Mouse (Mus musculus) neutrophil, adult 5-6 weeks (primary cell): Measurements from ENCODE around the gene Wnt2. TPM values are rescaled to one million over a fixed set of nuclear protein-coding genes. Genes with fewer than 3 reads are reported as not detected.

ENCODE experiments used
- ATAC-seq: fragments of 151-379, 151-347 bp; 2 replicates; pipeline ENCODE4 v1.8.0; 2017; ENCODE audit warnings: mild to moderate bottlenecking, moderate TSS enrichment; ENCODE audit not compliant: insufficient number of reproducible peaks, poor library complexity, low FRiP score, severe bottlenecking; ENCODE audit errors: extremely low read depth
- total RNA-seq: library from RNA; stranded (forward); fragments of 200-1000 nt; gene quantifications from 2 replicates; pipeline ENCODE4 v1.2.3, GENCODE M21; 2017

Wnt2 gene
- total RNA-seq, 1 experiment from 2014 or later: not detected

GRCm38 (mm10) chr6:17990173-17991028, 40.0 kb downstream of the Wnt2 start:
- no peak for ATAC-seq

DNA sequence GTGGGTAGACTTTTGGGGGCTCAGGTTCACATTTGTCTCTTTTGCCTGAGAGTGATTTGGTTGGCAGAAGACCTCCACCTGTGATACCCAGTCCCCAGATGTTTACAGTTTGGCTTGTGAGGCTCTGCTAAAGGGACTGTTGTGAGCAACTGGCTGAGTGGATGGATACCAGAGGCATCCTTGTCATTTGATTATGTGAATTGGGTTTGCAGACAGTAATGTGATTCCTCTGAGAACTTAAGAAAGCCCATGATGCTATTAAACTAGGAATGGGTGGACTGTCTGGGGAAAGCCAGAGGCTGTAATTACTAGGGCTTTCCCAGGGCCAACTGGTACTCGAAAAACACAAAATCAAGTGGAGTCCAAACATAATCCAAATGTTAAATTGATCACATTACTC, 51.0 kb downstream of the Wnt2 start:
- no peak for ATAC-seq

GRCm38 (mm10) chr6:17978881-17979280, 51.5 kb downstream of the Wnt2 start:
- ATAC-seq: no peak

DNA sequence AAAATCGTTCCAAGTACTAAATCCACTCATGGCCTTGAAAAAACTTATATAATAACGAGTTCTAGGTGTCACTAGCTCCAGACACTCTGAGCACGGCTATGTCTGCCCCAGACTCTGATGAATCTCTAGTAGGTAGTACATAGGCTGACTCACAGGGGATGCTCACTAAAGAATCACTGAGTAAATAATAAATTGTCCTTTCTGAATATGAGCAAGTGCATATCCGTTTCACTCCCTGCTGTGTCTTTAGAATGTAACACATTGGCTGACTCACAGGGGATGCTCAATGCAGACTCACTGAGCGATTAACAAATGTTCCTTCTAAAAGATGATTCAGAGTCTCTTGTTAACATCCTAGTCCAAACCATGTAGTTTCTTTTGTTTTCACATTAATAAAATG, 52.1 kb downstream of the Wnt2 start:
- no peak for ATAC-seq

DNA sequence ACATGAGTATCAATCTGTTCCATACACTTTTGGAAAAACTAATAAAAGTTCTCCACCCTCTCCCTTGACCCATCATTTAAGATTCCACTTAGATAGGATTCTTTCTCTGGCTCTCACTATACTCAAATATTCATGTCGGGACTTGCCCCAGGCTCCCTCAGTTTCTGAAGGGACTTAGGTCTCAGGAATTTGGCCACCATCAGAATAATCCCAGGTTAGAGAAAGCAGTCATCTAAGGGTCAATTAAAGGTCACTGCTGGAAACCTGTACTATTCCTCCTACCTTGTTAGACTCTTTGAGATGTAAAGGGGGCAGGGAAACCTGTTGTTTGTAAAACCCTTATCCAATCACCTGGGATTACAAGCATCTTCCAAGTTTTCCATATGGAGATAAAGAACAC, 53.2 kb downstream of the Wnt2 start:
- ATAC-seq: no peak

- ATAC-seq: no peak
These were observed 56.0 kb downstream of the Wnt2 start for GRCm38 (mm10) chr6:17974416-17974815.

GRCm38 (mm10) chr6:17971393-17971792, 59.0 kb downstream of the Wnt2 start:
- no peak for ATAC-seq

GRCm38 (mm10) chr6:17969815-17970214, 60.6 kb downstream of the Wnt2 start:
- no peak for ATAC-seq

- ATAC-seq: no peak
These were observed 61.8 kb downstream of the Wnt2 start for GRCm38 (mm10) chr6:17968467-17969144.

DNA sequence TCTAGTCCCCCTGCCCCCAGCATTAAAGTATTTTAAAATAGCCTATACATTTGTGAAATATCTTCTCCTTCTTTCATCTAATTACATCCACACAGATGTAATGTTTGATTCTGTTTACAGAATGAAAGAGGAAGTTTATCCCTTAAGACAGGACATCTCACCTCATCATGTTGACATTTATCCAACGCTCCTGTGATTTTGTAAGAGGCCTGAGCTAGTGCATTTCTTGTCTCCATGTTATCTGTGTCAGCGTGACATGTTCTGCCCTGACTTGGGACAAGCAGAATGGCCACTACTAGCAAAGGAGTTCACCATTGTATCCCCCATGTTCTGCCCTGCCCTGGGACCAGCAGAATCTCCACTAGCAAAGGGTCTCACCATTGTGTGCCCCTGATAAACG, 66.9 kb downstream of the Wnt2 start:
- ATAC-seq: no peak

- ATAC-seq: no peak
These were observed 78.6 kb downstream of the Wnt2 start for GRCm38 (mm10) chr6:17951779-17952178.

GRCm38 (mm10) chr6:17949103-17949502, 81.3 kb downstream of the Wnt2 start:
- no peak for ATAC-seq

DNA sequence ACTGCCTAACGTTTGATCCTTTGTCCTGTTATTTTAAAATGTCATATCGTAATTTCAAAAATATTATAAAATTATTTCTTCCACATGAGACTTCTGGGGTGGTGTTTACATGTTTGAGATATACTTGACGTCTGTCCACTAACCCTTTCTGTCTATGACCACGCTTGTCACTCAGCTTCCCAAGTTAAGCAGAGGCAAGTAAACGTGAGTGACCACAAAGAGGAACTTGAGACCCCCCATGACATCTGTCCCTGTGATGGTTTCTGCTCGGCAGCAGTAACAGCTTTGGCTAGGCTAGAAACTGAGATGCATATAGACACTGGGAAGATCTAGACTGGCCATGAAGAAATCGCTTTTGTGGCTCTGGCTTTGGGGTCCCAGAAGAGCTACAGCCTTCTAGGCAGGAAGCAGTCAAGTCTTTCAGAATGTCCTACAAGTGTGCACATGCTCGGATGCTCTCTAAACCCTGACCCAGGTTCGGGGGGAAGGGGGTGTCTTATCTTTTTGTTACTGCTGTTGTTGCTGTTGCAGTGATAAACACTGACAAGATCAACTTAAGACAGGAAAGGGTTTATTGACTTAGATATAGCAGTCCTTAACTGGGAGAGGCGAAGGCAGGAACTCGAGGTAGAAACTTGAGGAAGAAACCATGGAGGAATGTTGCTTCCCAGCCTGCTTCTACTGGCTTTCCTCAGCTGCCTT, 83.1 kb downstream of the Wnt2 start:
- no peak for ATAC-seq

DNA sequence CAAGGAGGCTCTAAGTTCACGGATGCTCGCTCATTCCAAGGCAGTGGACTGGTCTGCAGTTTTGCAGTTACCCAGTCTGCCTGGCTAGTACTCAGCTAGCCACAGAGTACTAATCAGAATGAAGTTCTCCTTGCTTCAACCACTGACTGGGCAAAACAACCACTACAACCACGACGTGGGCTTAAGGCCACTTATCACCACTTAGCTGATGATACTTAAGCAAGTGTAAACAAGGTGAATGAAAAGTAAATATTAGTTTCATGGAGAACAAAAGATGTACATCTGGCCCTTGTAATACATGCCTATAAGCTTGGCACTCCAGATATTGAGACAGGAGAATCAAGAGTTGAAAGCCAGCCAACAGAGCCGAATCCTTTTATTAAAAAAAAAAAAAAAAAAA, 83.9 kb downstream of the Wnt2 start:
- ATAC-seq: no peak

- no peak for ATAC-seq
These were observed 86.3 kb downstream of the Wnt2 start for GRCm38 (mm10) chr6:17943877-17944617.

DNA sequence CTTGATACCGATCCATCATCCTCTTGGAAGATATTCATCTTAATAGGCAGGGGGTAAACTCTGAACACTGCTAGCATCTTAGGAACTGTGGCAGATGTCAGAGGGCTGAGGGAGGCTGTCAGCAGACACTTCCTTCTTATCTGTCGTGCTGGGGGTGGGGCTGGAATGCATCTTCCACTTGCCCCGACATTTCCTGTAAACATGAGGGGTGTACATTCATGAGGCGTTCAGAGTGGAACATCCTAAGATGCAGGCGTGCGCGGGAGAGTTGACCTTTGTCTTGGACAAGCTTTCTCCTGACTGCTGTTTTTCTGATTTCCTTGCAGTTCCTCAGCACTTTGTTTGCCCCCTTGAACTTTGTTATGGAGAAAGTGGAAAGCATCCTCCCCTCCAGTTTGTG, 88.0 kb downstream of the Wnt2 start:
- ATAC-seq: no peak

- no peak for ATAC-seq
These were observed 88.5 kb downstream of the Wnt2 start for GRCm38 (mm10) chr6:17941916-17942315.
